Mouse (Mus musculus): ENCODE data around the gene Ctnnd1.

DNA sequence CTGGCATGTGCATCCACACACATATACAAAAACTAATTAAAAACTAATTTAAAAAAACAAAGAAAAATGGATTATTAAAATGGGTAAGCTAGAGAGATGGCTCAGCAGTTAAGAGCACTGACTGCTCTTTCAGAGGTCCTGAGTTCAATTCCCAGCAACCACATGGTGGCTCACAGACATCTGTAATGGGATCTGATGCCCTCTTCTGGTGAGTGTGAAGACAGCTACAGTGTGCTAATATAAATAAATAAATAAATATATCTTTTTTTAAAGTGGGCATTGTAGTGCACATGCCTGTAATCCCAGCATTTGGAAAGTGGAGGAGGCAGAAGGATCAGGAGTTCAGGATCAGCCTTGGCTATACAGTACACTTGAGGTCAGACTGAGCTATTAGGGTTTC is 2.8 kb upstream of the Ctnnd1 start:
- no peak for TF ChIP-seq CTCF (IDR thresholded peaks at IDR 0.05; ENCODE audit: extremely low read depth, insufficient read depth, insufficient read length, insufficient replicate concordance)
- TF ChIP-seq POLR2A (IDR thresholded peaks at IDR 0.05; ENCODE audit: low read depth, low read length), result no peak

All from spleen, adult 2 months (tissue).